Mouse (Mus musculus) liver, postnatal 0 days (tissue): ENCODE measurements around the gene Pnpla2.

ENCODE experiments used
- CTCF ChIP-seq: sonication (generic); IDR thresholded peaks from 2 replicates; pipeline ENCODE4 v1.5.1; 2016; ENCODE audit warnings: antibody characterized with exemption, low read depth
- EP300 ChIP-seq: IDR thresholded peaks from 2 replicates; pipeline ENCODE4 v1.6.1; 2016; ENCODE audit warnings: antibody characterized with exemption, low read depth, mild to moderate bottlenecking

DNA sequence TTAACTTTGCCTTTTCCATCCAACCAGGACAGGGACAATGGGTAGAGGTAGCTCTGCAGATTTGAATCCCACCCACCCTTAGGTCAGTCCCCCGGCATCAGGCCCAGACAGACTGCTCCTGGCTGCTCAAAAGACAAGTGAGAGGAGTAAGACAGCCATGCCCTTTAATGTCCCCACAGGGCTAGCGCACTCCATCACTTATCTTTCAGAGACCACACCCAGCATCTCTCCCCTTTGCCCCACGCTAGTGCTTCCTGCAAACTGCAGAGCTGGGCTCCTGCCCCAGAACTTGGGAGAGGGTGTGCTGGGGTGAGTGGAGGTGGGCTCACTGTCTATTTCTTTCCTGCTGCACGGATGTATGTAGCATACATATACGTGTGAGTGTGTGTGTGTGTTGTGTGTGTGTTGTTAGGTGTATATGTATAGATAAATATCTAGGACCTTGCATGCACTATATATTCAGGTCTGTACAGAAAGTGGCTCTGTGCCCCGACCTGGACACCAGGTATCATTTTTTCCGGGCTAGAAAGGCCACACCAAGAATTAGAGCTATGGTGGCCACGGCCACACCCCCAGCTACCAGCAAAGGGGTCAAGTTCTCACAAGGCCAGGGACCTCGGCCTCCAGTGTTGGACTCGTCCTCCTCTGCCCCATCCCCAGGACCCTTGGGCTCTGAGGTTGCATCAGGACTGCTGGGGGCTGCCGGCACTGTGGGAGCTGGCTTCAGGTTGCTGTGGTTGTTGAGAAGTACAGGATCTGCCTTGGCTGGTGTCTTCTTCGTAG lies 27.9 kb upstream of the Pnpla2 start:
- TF ChIP-seq CTCF (no peak), EP300 (no peak)
